Mouse (Mus musculus) bone marrow, adult 2 months (tissue): Measurements from ENCODE around the gene Smoc1. TPM values are rescaled to one million over a fixed set of nuclear protein-coding genes. Genes with fewer than 3 reads are reported as not detected.

ENCODE experiments used
- H3K27ac ChIP-seq: fragments of 200-500 bp; 2 replicates; pipeline ENCODE4 v1.5.1; 2012; ENCODE audit warnings: low read depth, mild to moderate bottlenecking, control low read depth, inconsistent platforms, low read length; ENCODE audit not compliant: control insufficient read depth, poor library complexity, insufficient read depth
- H3K4me1 ChIP-seq: fragments of 200-500 bp; 2 replicates; pipeline ENCODE4 v1.6.1; 2011; ENCODE audit warnings: low read length; ENCODE audit not compliant: control insufficient read depth, insufficient read depth
- H3K4me3 ChIP-seq: fragments of 200-500 bp; replicated peaks from 2 replicates; pipeline ENCODE3; 2011; ENCODE audit warnings: mild to moderate bottlenecking, low read depth, low read length, control low read depth; ENCODE audit not compliant: control insufficient read depth
- CTCF ChIP-seq: fragments of 200-500 bp; IDR thresholded peaks from 2 replicates; pipeline ENCODE4 v1.5.1; 2011; ENCODE audit warnings: low read length, control low read depth; ENCODE audit not compliant: control insufficient read depth, insufficient read depth
- POLR2A ChIP-seq: fragments of 200-500 bp; IDR thresholded peaks from 2 replicates; pipeline ENCODE4 v1.6.1; 2011; ENCODE audit warnings: low read depth, mild to moderate bottlenecking, control low read depth, low read length, borderline replicate concordance; ENCODE audit not compliant: control insufficient read depth
- WGBS: fragments of 180-500 bp; shearing (Covaris S2); methylation state at CpG from one replicate; pipeline ENCODE4 v1.1.7; 2018; 5-methylcytosine and 5-hydroxymethylcytosine counted together
- polyA plus RNA-seq: library from polyadenylated mRNA; stranded (reverse); fragments of >200 nt; gene quantifications from 2 replicates; pipeline ENCODE4 v1.2.4, GENCODE M21; 2011; ENCODE audit warnings: low replicate concordance; ENCODE audit not compliant: missing spikeins, insufficient read depth, insufficient read length

Gene Smoc1
- polyA plus RNA-seq, 1 experiment: 3.9 TPM

GRCm38 (mm10) chr12:81133055-81133665 lies 106.6 kb downstream of the Smoc1 start:
- TF ChIP-seq POLR2A (no peak), CTCF (no peak)
- no peak overlapping the region for H3K4me3 ChIP-seq
- WGBS: 69% methylated on average over 4 of the region's 4 CpGs
- no peaks in the 10 kb centered on the region for H3K4me1 ChIP-seq
- no peak overlapping the region for H3K27ac ChIP-seq

- no peak overlapping the region for H3K27ac ChIP-seq
- no peaks in the 10 kb centered on the region for H3K4me1 ChIP-seq
- no peak for TF ChIP-seq CTCF
- TF ChIP-seq POLR2A: no peak
- WGBS: 81% methylated on average over 6 of the region's 6 CpGs
- no peak overlapping the region for H3K4me3 ChIP-seq
These were observed 111.6 kb downstream of the Smoc1 start for GRCm38 (mm10) chr12:81138217-81138616.

- no peak for TF ChIP-seq CTCF
- TF ChIP-seq POLR2A: no peak
- 79% methylated on average over 6 of the region's 6 CpGs for WGBS
- no peak overlapping the region for H3K4me3 ChIP-seq
These were observed 112.9 kb downstream of the Smoc1 start for GRCm38 (mm10) chr12:81139463-81139862.

GRCm38 (mm10) chr12:81140594-81141328 lies 114.2 kb downstream of the Smoc1 start:
- H3K27ac ChIP-seq: no peak overlapping the region
- WGBS: 59% methylated on average over 9 of the region's 9 CpGs
- no peak overlapping the region for H3K4me3 ChIP-seq
- no peaks in the 10 kb centered on the region for H3K4me1 ChIP-seq
- TF ChIP-seq CTCF (no peak), POLR2A (no peak)

More at GRCm38 (mm10) chr12:81139463-81139862, 112.9 kb downstream of the Smoc1 start:
- H3K4me1 ChIP-seq: no peaks in the 10 kb centered on the region
- no peak overlapping the region for H3K27ac ChIP-seq

- TF ChIP-seq CTCF: no peak
- TF ChIP-seq POLR2A: no peak
- Histone ChIP-seq H3K4me1 (no peaks in the 10 kb centered on the region), H3K4me3 (no peak overlapping the region), H3K27ac (no peak overlapping the region)
- 86% methylated on average over 7 of the region's 7 CpGs for whole genome bisulfite sequencing
These were observed 114.7 kb downstream of the Smoc1 start for GRCm38 (mm10) chr12:81141329-81141711.

GRCm38 (mm10) chr12:81142231-81142630 lies 115.6 kb downstream of the Smoc1 start:
- H3K4me3 ChIP-seq: no peak overlapping the region
- no peak overlapping the region for H3K27ac ChIP-seq
- H3K4me1 ChIP-seq: no peaks in the 10 kb centered on the region
- 83% methylated on average over 3 of the region's 3 CpGs for WGBS
- TF ChIP-seq CTCF: no peak

- TF ChIP-seq POLR2A: no peak
- TF ChIP-seq CTCF: no peak
- 68% methylated on average over 10 of the region's 10 CpGs for WGBS
- H3K27ac ChIP-seq: no peak overlapping the region
- H3K4me1 ChIP-seq: no peaks in the 10 kb centered on the region
- no peak overlapping the region for H3K4me3 ChIP-seq
These were observed 117.6 kb downstream of the Smoc1 start for GRCm38 (mm10) chr12:81144201-81144600.

- Histone ChIP-seq H3K27ac (no peak overlapping the region), H3K4me3 (no peak overlapping the region), H3K4me1 (no peaks in the 10 kb centered on the region)
- no peak for TF ChIP-seq CTCF
- TF ChIP-seq POLR2A: no peak
- 85% methylated on average over 10 of the region's 10 CpGs for WGBS
These were observed 120.0 kb downstream of the Smoc1 start for GRCm38 (mm10) chr12:81146417-81147180.
